Mouse (Mus musculus): ENCODE measurements around the gene Ipcef1. TPM values are rescaled to one million over a fixed set of nuclear protein-coding genes. Genes with fewer than 3 reads are reported as not detected.
"Not testable (repeated sequence)": the region's sequence is repeated elsewhere in the genome, so short reads cannot be mapped to it uniquely, and the experiment has no call there.

The Ipcef1 gene
- polyA plus RNA-seq, 1 experiment from 2014 or later: 1.6 TPM

- no peaks in the 10 kb centered on the region for H3K36me3 ChIP-seq
- H3K4me3 ChIP-seq: no peak overlapping the region
- no peaks in the 10 kb centered on the region for H3K9me3 ChIP-seq
- WGBS: 65% methylated on average over 2 of the region's 2 CpGs
- no peak overlapping the region for H3K9ac ChIP-seq
- H3K27ac ChIP-seq (replicated peaks): no peak overlapping the region
- H3K4me1 ChIP-seq (replicated peaks): no peaks in the 10 kb centered on the region
- H3K4me2 ChIP-seq: no peak overlapping the region
- no peaks in the 10 kb centered on the region for H3K27me3 ChIP-seq
- no peak for ATAC-seq (ENCODE audit: low FRiP score, low read depth)
These were observed 142.5 kb downstream of the Ipcef1 start for GRCm38 (mm10) chr10:6909763-6910162.

DNA sequence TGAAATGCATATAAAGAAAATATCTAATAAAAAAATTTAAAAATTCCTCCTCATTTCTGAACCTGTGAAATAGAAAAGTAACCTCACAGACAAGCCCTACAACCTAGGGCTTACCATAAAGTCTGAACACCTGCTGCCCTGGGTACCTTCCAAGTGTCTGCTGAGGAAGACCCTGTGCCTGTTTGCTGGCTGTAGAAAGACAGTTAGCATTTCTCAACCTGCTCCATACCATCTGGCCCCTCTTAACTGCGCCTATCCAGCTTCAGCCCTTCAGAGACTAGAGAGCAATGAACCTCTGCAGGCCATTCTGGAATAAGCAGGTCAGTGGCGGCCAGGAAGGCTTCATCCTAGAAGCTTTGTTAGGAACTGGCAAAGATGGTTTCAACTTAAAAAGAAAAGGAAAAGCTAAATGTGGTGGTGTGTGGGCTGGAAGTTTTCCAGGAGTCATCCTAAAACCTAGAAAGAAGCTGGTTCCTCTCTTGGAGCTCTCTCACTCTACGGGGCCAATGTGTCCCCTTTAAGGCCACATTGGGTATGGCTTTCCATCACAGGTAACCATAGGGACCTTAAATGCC lies 150.4 kb downstream of the Ipcef1 start:
- WGBS: 90% methylated on average over 3 of the region's 3 CpGs
- H3K4me1 ChIP-seq (replicated peaks): no peaks in the 10 kb centered on the region
- no peaks in the 10 kb centered on the region for H3K9me3 ChIP-seq
- no peak overlapping the region for H3K27ac ChIP-seq (replicated peaks)
- H3K4me2 ChIP-seq: no peak overlapping the region
- no peak overlapping the region for H3K9ac ChIP-seq
- H3K36me3 ChIP-seq: no peaks in the 10 kb centered on the region
- no peak; the same call in 1 of the 2 replicates for ATAC-seq (ENCODE audit: low FRiP score, low read depth)
- no peak overlapping the region for H3K4me3 ChIP-seq
- H3K27me3 ChIP-seq: no peaks in the 10 kb centered on the region

DNA sequence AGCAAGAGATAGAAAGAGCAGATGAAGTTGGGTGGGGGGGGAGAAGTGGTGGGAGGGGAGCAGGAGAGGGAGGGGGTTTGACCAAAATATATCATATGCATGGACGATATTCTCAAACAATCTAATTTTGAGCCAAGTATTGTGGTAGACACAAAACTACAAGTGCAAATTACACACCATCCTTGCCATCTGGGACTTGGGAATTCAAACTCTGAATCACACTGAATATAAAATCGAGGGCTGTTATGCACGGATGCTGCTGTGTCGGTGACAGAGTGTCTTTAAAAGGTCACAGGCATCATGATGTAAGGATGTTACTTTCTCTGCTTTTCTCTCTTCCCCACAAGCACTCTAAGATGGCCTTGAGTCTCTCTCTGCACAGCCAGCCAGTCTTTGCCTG lies 152.2 kb downstream of the Ipcef1 start:
- H3K9me3 ChIP-seq: no peaks in the 10 kb centered on the region
- no peaks in the 10 kb centered on the region for H3K27me3 ChIP-seq
- no peak overlapping the region for H3K4me3 ChIP-seq
- no peaks in the 10 kb centered on the region for H3K4me1 ChIP-seq (replicated peaks)
- no peak overlapping the region for H3K27ac ChIP-seq (replicated peaks)
- 84% methylated on average over 4 of the region's 4 CpGs for WGBS
- no peak overlapping the region for H3K4me2 ChIP-seq
- no peaks in the 10 kb centered on the region for H3K36me3 ChIP-seq
- no peak for ATAC-seq (ENCODE audit: low FRiP score, low read depth)
- no peak overlapping the region for H3K9ac ChIP-seq

- 86% methylated on average over 3 of the region's 3 CpGs for WGBS
- no peaks in the 10 kb centered on the region for H3K36me3 ChIP-seq
- no peak overlapping the region for H3K9ac ChIP-seq
These were observed 155.5 kb downstream of the Ipcef1 start for GRCm38 (mm10) chr10:6896659-6897303.

GRCm38 (mm10) chr10:6895796-6896195 lies 156.5 kb downstream of the Ipcef1 start:
- no peaks in the 10 kb centered on the region for H3K9me3 ChIP-seq
- ATAC-seq (ENCODE audit: low FRiP score, low read depth): no peak
- H3K9ac ChIP-seq: no peak overlapping the region
- 90% methylated on average over 3 of the region's 3 CpGs for WGBS
- H3K27me3 ChIP-seq: no peaks in the 10 kb centered on the region
- no peaks in the 10 kb centered on the region for H3K4me1 ChIP-seq (replicated peaks)
- H3K4me3 ChIP-seq: no peak overlapping the region
- no peak overlapping the region for H3K27ac ChIP-seq (replicated peaks)
- no peak overlapping the region for H3K4me2 ChIP-seq
- H3K36me3 ChIP-seq: no peaks in the 10 kb centered on the region

More at GRCm38 (mm10) chr10:6896659-6897303, 155.5 kb downstream of the Ipcef1 start:
- Histone ChIP-seq H3K27ac (replicated peaks) (no peak overlapping the region), H3K4me1 (replicated peaks) (no peaks in the 10 kb centered on the region), H3K4me2 (no peak overlapping the region), H3K4me3 (no peak overlapping the region), H3K27me3 (no peaks in the 10 kb centered on the region), H3K9me3 (no peaks in the 10 kb centered on the region)
- ATAC-seq (ENCODE audit: low FRiP score, low read depth): no peak

DNA sequence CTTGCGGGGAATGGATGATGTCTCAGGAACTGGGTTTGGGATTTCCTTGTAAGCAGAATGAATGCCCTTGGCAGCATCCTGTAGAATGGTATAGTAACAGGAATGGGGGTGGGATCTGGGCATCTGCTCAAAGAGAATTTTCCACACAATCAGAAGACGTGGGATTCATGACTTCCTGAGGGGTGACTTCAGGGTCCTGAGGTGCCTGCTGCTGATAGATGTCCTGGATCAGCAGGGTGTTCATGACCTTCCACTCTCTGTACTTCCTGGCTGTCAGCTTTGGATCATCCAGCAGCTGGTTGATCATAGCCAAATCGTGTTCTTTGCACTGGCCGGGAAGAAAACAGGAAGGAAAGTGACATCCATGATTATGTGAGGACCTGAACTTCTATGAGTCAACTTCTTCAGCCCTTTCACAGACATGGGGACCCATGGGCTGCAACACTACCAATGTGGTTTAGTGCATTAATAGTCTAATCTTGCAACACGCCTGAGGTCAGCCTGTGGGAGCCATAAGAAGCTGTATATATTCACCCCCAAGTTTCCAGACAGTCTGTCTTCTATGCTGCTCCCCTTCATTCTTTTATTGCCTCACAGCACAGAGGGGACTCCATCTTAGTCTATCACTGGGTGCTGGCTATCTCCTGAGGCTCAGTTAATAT lies 161.8 kb downstream of the Ipcef1 start:
- Histone ChIP-seq H3K36me3 (no peaks in the 10 kb centered on the region), H3K9ac (no peak overlapping the region), H3K4me2 (no peak overlapping the region), H3K9me3 (no peaks in the 10 kb centered on the region), H3K4me3 (no peak overlapping the region), H3K27ac (replicated peaks) (no peak overlapping the region), H3K4me1 (replicated peaks) (no peaks in the 10 kb centered on the region), H3K27me3 (no peaks in the 10 kb centered on the region)
- ATAC-seq (ENCODE audit: low FRiP score, low read depth): no peak
- 75% methylated on average over 5 of the region's 5 CpGs for WGBS

DNA sequence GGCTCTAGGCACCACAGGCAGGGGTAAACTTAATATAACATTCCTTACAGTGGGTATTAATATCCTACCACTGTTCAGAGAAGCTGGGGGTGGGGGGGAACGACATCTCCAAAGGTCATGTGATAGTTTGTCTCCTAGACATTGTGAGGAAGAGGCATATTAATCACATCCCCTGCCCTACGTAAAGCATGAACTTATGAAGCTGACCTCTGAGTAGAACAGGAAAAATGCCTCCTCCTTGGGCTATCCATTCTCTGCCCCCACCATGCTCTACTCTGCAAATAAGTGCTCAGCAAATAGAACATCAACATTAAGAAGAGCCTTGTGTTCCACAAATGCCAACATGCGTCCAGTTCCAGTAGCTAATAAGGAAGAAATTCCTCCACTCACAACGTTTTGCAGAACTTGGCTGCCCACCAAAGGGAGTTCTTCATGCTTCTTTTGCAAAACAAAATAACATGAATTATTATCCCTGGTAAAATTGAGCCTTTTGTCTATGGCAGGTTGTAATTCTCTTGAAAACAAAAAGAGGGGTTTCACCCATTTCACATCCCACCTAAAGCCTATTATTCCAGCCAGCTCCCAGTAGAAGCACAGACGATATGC lies 162.5 kb downstream of the Ipcef1 start:
- Histone ChIP-seq H3K36me3 (no peaks in the 10 kb centered on the region), H3K9me3 (no peaks in the 10 kb centered on the region), H3K27me3 (no peaks in the 10 kb centered on the region), H3K4me2 (no peak overlapping the region), H3K27ac (replicated peaks) (no peak overlapping the region), H3K9ac (no peak overlapping the region), H3K4me3 (no peak overlapping the region), H3K4me1 (replicated peaks) (no peaks in the 10 kb centered on the region)
- no peak for ATAC-seq (ENCODE audit: low FRiP score, low read depth)
- 59% methylated on average over 5 of the region's 5 CpGs for WGBS

DNA sequence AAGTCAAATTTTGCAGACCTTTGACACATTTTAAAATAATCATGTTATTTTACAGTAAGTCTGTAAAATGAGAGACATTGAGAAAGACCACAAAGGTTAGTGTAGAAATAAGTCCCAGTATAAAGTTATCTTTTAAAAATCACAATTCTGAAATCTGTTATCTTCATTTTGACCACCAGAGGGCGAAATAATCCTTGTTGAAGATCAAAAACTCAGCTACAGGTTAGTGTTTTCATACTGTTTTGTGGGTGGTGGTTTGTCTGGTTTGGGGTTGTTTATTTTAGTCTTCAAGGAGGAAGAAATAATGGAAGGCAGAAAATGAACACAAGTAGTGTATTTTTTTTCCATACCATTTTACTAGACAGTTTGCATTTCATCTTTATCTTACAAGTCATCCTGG lies 166.8 kb downstream of the Ipcef1 start:
- no peak overlapping the region for H3K27ac ChIP-seq (replicated peaks)
- ATAC-seq (ENCODE audit: low FRiP score, low read depth): no peak
- H3K4me1 ChIP-seq (replicated peaks): no peaks in the 10 kb centered on the region
- no peaks in the 10 kb centered on the region for H3K36me3 ChIP-seq
- H3K27me3 ChIP-seq: no peaks in the 10 kb centered on the region
- no peaks in the 10 kb centered on the region for H3K9me3 ChIP-seq
- WGBS: 0% methylated on average over 1 of the region's 1 CpGs
- no peak overlapping the region for H3K4me3 ChIP-seq
- H3K9ac ChIP-seq: no peak overlapping the region
- H3K4me2 ChIP-seq: no peak overlapping the region

DNA sequence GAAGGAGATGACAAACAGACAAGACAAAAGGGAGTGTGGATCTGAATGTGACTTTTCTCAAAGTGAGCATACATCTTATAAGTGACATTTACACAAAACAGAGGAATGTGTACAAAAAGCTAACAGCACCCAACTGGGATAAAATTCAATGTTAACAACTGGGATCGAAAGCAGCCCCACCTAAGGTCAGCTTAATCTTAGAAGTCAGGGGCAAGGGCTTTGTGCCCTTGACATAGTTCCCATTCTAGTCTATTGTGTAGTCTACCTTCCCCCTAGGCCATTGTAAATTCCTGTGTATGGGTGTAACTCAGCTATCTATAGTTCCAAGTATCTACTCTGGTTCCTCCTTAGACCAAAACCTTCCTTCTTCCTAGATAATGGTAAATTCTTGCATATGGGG lies 170.2 kb downstream of the Ipcef1 start:
- H3K36me3 ChIP-seq; H3K4me3 ChIP-seq; H3K4me1 ChIP-seq (replicated peaks); H3K9me3 ChIP-seq; H3K9ac ChIP-seq; H3K27me3 ChIP-seq; H3K27ac ChIP-seq (replicated peaks); ATAC-seq (ENCODE audit: low FRiP score, low read depth); H3K4me2 ChIP-seq: not testable (repeated sequence)
- WGBS: 100% methylated on average over 1 of the region's 1 CpGs

DNA sequence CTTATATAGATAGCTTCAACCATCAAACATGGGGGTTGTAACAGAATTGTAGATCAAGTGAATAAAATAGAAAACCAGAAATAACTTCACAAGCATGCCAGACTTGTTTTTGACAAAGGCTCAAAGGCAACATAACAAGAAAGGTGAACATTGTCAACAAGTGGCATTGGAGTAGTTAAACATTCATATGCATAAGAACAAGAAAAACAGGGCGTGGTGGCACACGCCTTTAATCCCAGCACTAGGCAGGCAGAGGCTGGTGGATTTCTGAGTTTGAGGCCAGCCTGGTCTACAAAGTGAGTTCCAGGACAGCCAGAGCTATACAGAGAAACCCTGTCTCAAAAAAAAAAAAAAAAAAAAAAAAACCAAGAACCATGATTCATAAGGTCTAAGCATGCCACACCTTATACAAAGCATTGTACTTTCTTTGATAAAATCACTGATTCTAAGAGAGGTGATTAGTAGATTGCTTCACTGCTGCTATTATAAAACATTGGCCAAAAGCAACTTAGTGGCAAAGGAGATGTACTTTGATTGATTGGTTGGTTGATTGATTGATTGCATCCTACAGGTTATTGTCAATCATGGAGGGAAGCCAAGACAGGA lies 173.9 kb downstream of the Ipcef1 start:
- WGBS: 93% methylated on average over 2 of the region's 2 CpGs
- no peak overlapping the region for H3K27ac ChIP-seq (replicated peaks)
- no peaks in the 10 kb centered on the region for H3K27me3 ChIP-seq
- no peak overlapping the region for H3K4me2 ChIP-seq
- H3K36me3 ChIP-seq: no peaks in the 10 kb centered on the region
- no peak for ATAC-seq (ENCODE audit: low FRiP score, low read depth)
- no peaks in the 10 kb centered on the region for H3K9me3 ChIP-seq
- H3K4me1 ChIP-seq (replicated peaks): no peaks in the 10 kb centered on the region
- H3K9ac ChIP-seq: no peak overlapping the region
- no peak overlapping the region for H3K4me3 ChIP-seq

GRCm38 (mm10) chr10:6873917-6874316 lies 178.4 kb downstream of the Ipcef1 start:
- H3K9ac ChIP-seq: no peak overlapping the region
- no peaks in the 10 kb centered on the region for H3K27me3 ChIP-seq
- H3K4me1 ChIP-seq (replicated peaks): no peaks in the 10 kb centered on the region
- H3K4me3 ChIP-seq: no peak overlapping the region
- H3K27ac ChIP-seq (replicated peaks): no peak overlapping the region
- no peaks in the 10 kb centered on the region for H3K36me3 ChIP-seq
- no peaks in the 10 kb centered on the region for H3K9me3 ChIP-seq
- no peak overlapping the region for H3K4me2 ChIP-seq
- no peak for ATAC-seq (ENCODE audit: low FRiP score, low read depth)
- WGBS: 92% methylated on average over 1 of the region's 1 CpGs

DNA sequence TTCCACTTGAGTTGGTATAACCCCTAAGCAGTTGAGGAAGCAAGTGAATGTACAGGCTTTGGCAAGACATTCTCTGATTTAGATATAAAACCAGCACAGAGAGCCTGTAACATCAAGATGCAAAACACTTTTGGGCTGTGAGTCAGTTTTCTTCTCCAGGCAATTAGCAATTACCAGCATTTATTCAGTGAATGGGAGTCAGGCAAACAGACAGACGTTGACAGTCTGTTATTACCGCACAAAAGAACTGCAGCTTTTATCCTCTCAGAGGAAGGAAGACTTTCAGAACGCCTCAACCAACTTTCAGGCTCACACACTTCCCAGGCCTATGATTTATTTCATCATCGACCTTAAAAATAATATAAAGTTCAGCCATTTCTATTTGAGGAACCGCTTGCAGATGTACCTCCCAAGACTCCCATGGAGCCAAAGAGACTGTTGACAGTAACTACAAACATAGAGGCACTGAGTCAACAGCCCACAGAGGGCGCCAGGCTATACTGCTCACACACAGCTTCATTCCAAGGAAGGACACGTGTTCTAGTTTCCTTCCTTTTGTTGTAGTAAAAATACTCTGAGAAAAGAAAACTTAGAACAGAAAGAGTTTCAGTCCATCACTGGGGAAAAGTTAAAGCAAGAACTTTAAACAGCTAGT lies 180.7 kb downstream of the Ipcef1 start:
- Histone ChIP-seq H3K27me3 (no peaks in the 10 kb centered on the region), H3K4me1 (replicated peaks) (no peaks in the 10 kb centered on the region), H3K36me3 (no peaks in the 10 kb centered on the region), H3K9me3 (no peaks in the 10 kb centered on the region), H3K4me3 (no peak overlapping the region), H3K4me2 (no peak overlapping the region), H3K27ac (replicated peaks) (no peak overlapping the region), H3K9ac (no peak overlapping the region)
- no peak for ATAC-seq (ENCODE audit: low FRiP score, low read depth)
- 82% methylated on average over 7 of the region's 7 CpGs for WGBS
